Mouse (Mus musculus) mammary gland, adult 2 months (tissue): ENCODE measurements around the gene Btbd35f12. TPM values are rescaled to one million over a fixed set of nuclear protein-coding genes. Genes with fewer than 3 reads are reported as not detected.

Source experiments
- polyA plus RNA-seq: library from polyadenylated mRNA; depleted of rRNA; stranded (reverse); fragments of >200 nt; gene quantifications from 2 replicates; pipeline ENCODE4 v1.2.3, GENCODE M21; 2012; ENCODE audit warnings: low replicate concordance; rRNA removed

Gene Btbd35f12
- polyA plus RNA-seq = not detected in 2 replicates

GRCm38 (mm10) chrX:33313079-33313478 is at the start of gene Btbd35f12:
TSS of gene Btbd35f12 (plus strand) at chrX:33313379.

Other genes starting within 250 kb of the Btbd35f12 start
- gene Spin2-ps6, start 78.5 kb upstream of the Btbd35f12 start, polyA plus RNA-seq = not detected in 2 replicates